Mouse (Mus musculus) kidney, postnatal 0 days (tissue): ENCODE results near the gene Ddx31. TPM values are rescaled to one million over a fixed set of nuclear protein-coding genes. Genes with fewer than 3 reads are reported as not detected.

Source experiments
- ATAC-seq: fragments of 200-750 bp; cut with Nextera tagmentation; replicated peaks from 2 replicates; pipeline ENCODE4 v1.8.0; 2017; ENCODE audit warnings: low read depth, moderate number of reproducible peaks, moderate TSS enrichment, moderate library complexity; ENCODE audit not compliant: low FRiP score
- DNase-seq: peaks from one replicate; pipeline ENCODE4 v3.0.0-alpha.2; 2016; ENCODE audit warnings: low spot score
- H3K27ac ChIP-seq: fragments of 300-500 bp; sonication (generic); 2 replicates; pipeline ENCODE4 v1.5.1; 2014; ENCODE audit warnings: mild to moderate bottlenecking
- H3K27me3 ChIP-seq: fragments of 300-500 bp; sonication (generic); 2 replicates; pipeline ENCODE4 v1.6.1; 2014; ENCODE audit warnings: low read length, mixed read lengths; ENCODE audit not compliant: insufficient read depth
- H3K36me3 ChIP-seq: fragments of 300-500 bp; sonication (generic); 2 replicates; pipeline ENCODE4 v1.6.1; 2014; ENCODE audit warnings: low read length, mixed read lengths; ENCODE audit not compliant: insufficient read depth
- H3K4me1 ChIP-seq: fragments of 300-500 bp; sonication (generic); replicated peaks from 2 replicates; pipeline ENCODE4 v1.6.1; 2014; ENCODE audit warnings: antibody characterized with exemption, low read length, mixed read lengths; ENCODE audit not compliant: insufficient read depth
- H3K4me2 ChIP-seq: fragments of 300-500 bp; sonication (generic); 2 replicates; pipeline ENCODE4 v1.6.1; 2014; ENCODE audit warnings: mild to moderate bottlenecking, low read length, moderate library complexity, mixed read lengths
- H3K4me3 ChIP-seq: fragments of 300-500 bp; sonication (generic); replicated peaks from 2 replicates; pipeline ENCODE4 v1.5.1; 2014; ENCODE audit warnings: low read depth, low read length
- H3K9ac ChIP-seq: fragments of 300-500 bp; sonication (generic); 2 replicates; pipeline ENCODE4 v1.6.1; 2014; ENCODE audit warnings: low read depth, low read length
- H3K9me3 ChIP-seq: fragments of 300-500 bp; sonication (generic); replicated peaks from 2 replicates; pipeline ENCODE4 v1.6.1; 2016; ENCODE audit warnings: low read length, inconsistent platforms, mixed read lengths
- CTCF ChIP-seq: IDR thresholded peaks from 2 replicates; pipeline ENCODE4 v1.5.1; 2016; ENCODE audit warnings: antibody characterized with exemption, low read depth, mild to moderate bottlenecking, moderate library complexity
- WGBS: fragments of 180-500 bp; shearing (Covaris S2); extraction: QIAGEN DNeasy Blood & Tissue Kit; methylation state at CpG from one replicate; pipeline ENCODE4 v1.1.7; 2014; 5-methylcytosine and 5-hydroxymethylcytosine counted together
- polyA plus RNA-seq: library from polyadenylated mRNA; unstranded; fragments of >200 nt; fragmentation: Nextera tagmentation; extraction: Ambion mirVana; gene quantifications from 2 replicates; pipeline ENCODE4 v1.2.1, GENCODE M21; 2015

Gene Ddx31
- polyA plus RNA-seq, 1 experiment from 2014 or later: 8.7 TPM

GRCm38 (mm10) chr2:28923912-28924311 lies 83.7 kb downstream of the Ddx31 start:
- peak; percentile 97 for TF ChIP-seq CTCF
- Histone ChIP-seq H3K4me1 (no peaks in the 10 kb centered on the region), H3K27ac (no peak overlapping the region), H3K9ac (no peak overlapping the region), H3K4me2 (no peak overlapping the region), H3K4me3 (no peak overlapping the region), H3K27me3 (peaks cover 39% of the 10 kb centered on the region), H3K9me3 (no peaks in the 10 kb centered on the region), H3K36me3 (no peaks in the 10 kb centered on the region)
- ATAC-seq (peak; percentile 65), DNase-seq (peak; percentile 81)
- 2% methylated on average over 4 of the region's 4 CpGs for WGBS

- DNase-seq (no peak), ATAC-seq (no peak)
- no peak overlapping the region for H3K9ac ChIP-seq
- no peak overlapping the region for H3K4me3 ChIP-seq
- H3K4me1 ChIP-seq: no peaks in the 10 kb centered on the region
- no peaks in the 10 kb centered on the region for H3K9me3 ChIP-seq
- 88% methylated on average over 3 of the region's 3 CpGs for WGBS
- no peaks in the 10 kb centered on the region for H3K36me3 ChIP-seq
- TF ChIP-seq CTCF: peak; percentile 39
- 0 out of 2 replicates have a peak, but pooled peaks cover 3% of the 10 kb centered on the region for H3K27me3 ChIP-seq
- no peak overlapping the region for H3K4me2 ChIP-seq
- H3K27ac ChIP-seq: no peak overlapping the region
These were observed 90.4 kb downstream of the Ddx31 start for GRCm38 (mm10) chr2:28930571-28930970.

DNA sequence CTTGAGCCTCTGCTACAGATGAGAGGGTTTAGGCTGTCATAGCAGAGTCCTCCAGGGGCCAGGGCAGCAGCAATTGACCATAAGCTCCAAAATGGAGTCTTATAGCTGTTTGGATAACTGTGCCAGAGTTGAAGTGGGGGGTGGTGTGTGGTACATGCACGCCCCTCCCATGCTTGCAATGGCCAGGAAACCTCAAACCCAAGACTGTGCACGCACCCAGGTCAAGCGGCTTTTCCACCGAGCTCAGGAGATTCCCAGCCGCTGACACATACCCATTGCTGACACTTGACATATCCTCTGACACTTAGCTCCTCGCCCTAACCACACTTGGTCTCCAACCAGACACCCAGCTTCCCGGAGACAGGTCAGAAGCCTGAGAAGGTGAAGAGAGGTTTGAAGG lies 98.8 kb downstream of the Ddx31 start:
- WGBS: 73% methylated on average over 7 of the region's 7 CpGs
- peaks cover 18% of the 10 kb centered on the region for H3K27me3 ChIP-seq

GRCm38 (mm10) chr2:28943666-28944516 lies 103.7 kb downstream of the Ddx31 start:
- Histone ChIP-seq H3K4me1 (no peaks in the 10 kb centered on the region), H3K36me3 (no peaks in the 10 kb centered on the region), H3K9me3 (no peaks in the 10 kb centered on the region), H3K4me3 (no peak overlapping the region), H3K9ac (no peak overlapping the region), H3K27ac (no peak overlapping the region), H3K27me3 (peaks cover 36% of the 10 kb centered on the region), H3K4me2 (peak overlapping the region; percentile 10; the same call in 1 of the 2 replicates)
- DNase-seq: peak; percentile 67
- no peak for TF ChIP-seq CTCF
- WGBS: 15% methylated on average over 30 of the region's 30 CpGs
- no peak for ATAC-seq

More for the DNA sequence above, 98.8 kb downstream of the Ddx31 start:
- no peak for TF ChIP-seq CTCF
- Histone ChIP-seq H3K4me3 (no peak overlapping the region), H3K9me3 (no peaks in the 10 kb centered on the region), H3K9ac (no peak overlapping the region), H3K4me2 (no peak overlapping the region), H3K4me1 (no peaks in the 10 kb centered on the region), H3K27ac (no peak overlapping the region), H3K36me3 (no peaks in the 10 kb centered on the region)
- DNase-seq (no peak), ATAC-seq (no peak)

- DNase-seq: no peak
- Histone ChIP-seq H3K9ac (no peak overlapping the region), H3K27ac (no peak overlapping the region), H3K4me1 (no peaks in the 10 kb centered on the region), H3K4me3 (no peak overlapping the region), H3K9me3 (no peaks in the 10 kb centered on the region), H3K36me3 (no peaks in the 10 kb centered on the region), H3K27me3 (peaks cover 26% of the 10 kb centered on the region), H3K4me2 (no peak overlapping the region)
- WGBS: 43% methylated on average over 6 of the region's 6 CpGs
- TF ChIP-seq CTCF: no peak
- no peak for ATAC-seq
These were observed 105.2 kb downstream of the Ddx31 start for GRCm38 (mm10) chr2:28945388-28945787.

GRCm38 (mm10) chr2:28946312-28946711 lies 106.1 kb downstream of the Ddx31 start:
- H3K27ac ChIP-seq: no peak overlapping the region
- no peak overlapping the region for H3K4me3 ChIP-seq
- H3K9me3 ChIP-seq: no peaks in the 10 kb centered on the region
- H3K27me3 ChIP-seq: peaks cover 22% of the 10 kb centered on the region
- no peaks in the 10 kb centered on the region for H3K4me1 ChIP-seq
- H3K36me3 ChIP-seq: no peaks in the 10 kb centered on the region
- WGBS: 91% methylated on average over 3 of the region's 3 CpGs
- DNase-seq: no peak
- ATAC-seq: no peak
- H3K4me2 ChIP-seq: no peak overlapping the region
- no peak overlapping the region for H3K9ac ChIP-seq
- no peak for TF ChIP-seq CTCF

DNA sequence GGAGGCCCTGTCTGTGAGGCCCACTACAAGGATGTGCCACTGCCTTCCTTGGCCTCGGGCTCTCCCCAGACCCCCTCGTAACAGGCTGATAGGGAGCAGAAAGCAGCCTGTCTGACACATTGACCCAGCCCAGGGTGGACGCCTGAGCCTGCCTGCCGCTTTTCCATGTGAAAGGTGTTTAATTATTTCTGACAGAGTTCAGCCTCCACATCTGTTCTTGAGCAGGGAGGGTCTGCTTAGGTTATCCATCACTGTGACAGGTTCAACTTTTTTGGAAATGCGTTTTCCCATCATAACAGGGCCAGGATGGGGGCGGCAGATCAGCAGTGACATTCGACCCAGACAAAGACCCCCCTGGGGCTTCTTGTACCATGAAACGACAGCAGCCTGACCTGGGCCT lies 112.8 kb downstream of the Ddx31 start:
- WGBS: 25% methylated on average over 8 of the region's 8 CpGs
- H3K4me3 ChIP-seq: no peak overlapping the region
- TF ChIP-seq CTCF: no peak
- H3K9ac ChIP-seq: no peak overlapping the region
- no peaks in the 10 kb centered on the region for H3K36me3 ChIP-seq
- no peaks in the 10 kb centered on the region for H3K4me1 ChIP-seq
- H3K27ac ChIP-seq: no peak overlapping the region
- H3K27me3 ChIP-seq: peaks cover 9% of the 10 kb centered on the region; the same call in 1 of the 2 replicates
- ATAC-seq: no peak
- no peak for DNase-seq
- H3K9me3 ChIP-seq: no peaks in the 10 kb centered on the region
- no peak overlapping the region for H3K4me2 ChIP-seq
